Mouse (Mus musculus) E14TG2a.4 (cell line): Measurements from ENCODE around the gene Myo16.

ENCODE experiments used
- CTCF ChIP-seq: conservative IDR thresholded peaks from 2 replicates; pipeline ENCODE4 v1.5.1; 2014; ENCODE audit warnings: low read length
- NANOG ChIP-seq: IDR thresholded peaks from 2 replicates; pipeline ENCODE4 v1.6.1; 2014; ENCODE audit warnings: borderline replicate concordance, low read length, mixed read lengths
- POU5F1 ChIP-seq: IDR thresholded peaks from 2 replicates; pipeline ENCODE4 v1.6.1; 2014; ENCODE audit warnings: low read length, borderline replicate concordance

DNA sequence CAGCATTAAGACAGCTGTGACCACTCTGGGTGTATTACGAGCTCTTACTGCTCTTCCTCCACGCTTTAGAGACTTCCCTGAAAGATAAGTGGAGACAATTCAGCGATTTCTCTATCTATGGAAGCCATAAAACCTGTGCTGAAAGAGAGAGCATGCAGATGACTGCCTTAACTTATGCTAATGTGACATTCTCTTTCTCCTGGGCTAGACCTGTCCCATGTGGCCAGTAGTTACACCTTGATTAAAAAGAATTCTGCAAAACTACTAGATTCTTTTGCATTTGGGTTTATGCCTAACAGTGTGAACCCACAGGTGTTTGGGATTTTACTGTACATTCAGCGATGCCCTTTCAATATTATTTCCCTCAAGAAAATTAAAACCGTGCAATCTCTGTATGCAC lies 328.4 kb downstream of the Myo16 start:
- TF ChIP-seq CTCF (no peak), POU5F1 (no peak), NANOG (no peak)
